Mouse (Mus musculus) activated CD4-positive, CD25-positive, alpha-beta regulatory T cell, adult 9 weeks (primary cell): ENCODE data around the gene C87436. TPM values are rescaled to one million over a fixed set of nuclear protein-coding genes. Genes with fewer than 3 reads are reported as not detected.

Experiments used
- polyA plus RNA-seq: library from polyadenylated mRNA; unstranded; fragments of 100-300 nt; shearing (Covaris generic); gene quantifications from one replicate; pipeline ENCODE4 v1.2.1, GENCODE M21; 2017

The C87436 gene
- 46.9 TPM for polyA plus RNA-seq

GRCm38 (mm10) chr6:86438272-86439118 is at the start of gene C87436:
Gene C87436, plus strand, starts transcription at chr6:86438374.

GRCm38 (mm10) chr6:86396581-86397256 is 41.5 kb upstream of the C87436 start, which contains the start of gene Pcyox1:
Gene Pcyox1, minus strand, starts transcription at chr6:86397154.

GRCm38 (mm10) chr6:86404100-86404861 is 33.9 kb upstream of the C87436 start, which contains the start of gene Tia1:
Gene Tia1, plus strand, starts transcription at chr6:86404219.

GRCm38 (mm10) chr6:86426358-86426757 is 11.8 kb upstream of the C87436 start, which contains the start of gene Gm44790:
Gene Gm44790, plus strand, starts transcription at chr6:86426658.

Other genes starting within 250 kb of the C87436 start
- gene Tgfa, start 243.2 kb upstream of the C87436 start, polyA plus RNA-seq = not detected
- 41.2 TPM for gene Fam136a, start 72.7 kb upstream of the C87436 start, polyA plus RNA-seq
- gene Snrpg, start 67.1 kb upstream of the C87436 start, polyA plus RNA-seq = 394 TPM
- 11.5 TPM for gene Pcyox1, start 41.2 kb upstream of the C87436 start, polyA plus RNA-seq
- gene Tia1, start 34.2 kb upstream of the C87436 start, polyA plus RNA-seq = 128 TPM
- gene Gm44790, start 11.7 kb upstream of the C87436 start, polyA plus RNA-seq = not detected
- gene Pcbp1, start 87.9 kb downstream of the C87436 start, polyA plus RNA-seq = 58.2 TPM
- gene Asprv1, start 189.8 kb downstream of the C87436 start, polyA plus RNA-seq = 0.23 TPM
- 55.4 TPM for gene Mxd1, start 230.8 kb downstream of the C87436 start, polyA plus RNA-seq
- 84.9 TPM for gene Snrnp27, start 246.1 kb downstream of the C87436 start, polyA plus RNA-seq